Mouse (Mus musculus) gastrocnemius, adult 8-10 months (tissue): ENCODE results near the gene Bsg. TPM values are rescaled to one million over a fixed set of nuclear protein-coding genes. Genes with fewer than 3 reads are reported as not detected.

Experiments used
- DNase-seq, 2 experiments: peaks; one replicate each; pipeline ENCODE4 v3.0.0; 2022; ENCODE audit warnings: low spot score in 2 of 2
- total RNA-seq, 4 experiments: library from RNA; stranded (reverse); gene quantifications; 2 replicates each; pipeline ENCODE4 v1.2.4; 2022

The Bsg gene
- total RNA-seq: 100 to 1,000 TPM; 524 to 920 (median 651) TPM

DNA sequence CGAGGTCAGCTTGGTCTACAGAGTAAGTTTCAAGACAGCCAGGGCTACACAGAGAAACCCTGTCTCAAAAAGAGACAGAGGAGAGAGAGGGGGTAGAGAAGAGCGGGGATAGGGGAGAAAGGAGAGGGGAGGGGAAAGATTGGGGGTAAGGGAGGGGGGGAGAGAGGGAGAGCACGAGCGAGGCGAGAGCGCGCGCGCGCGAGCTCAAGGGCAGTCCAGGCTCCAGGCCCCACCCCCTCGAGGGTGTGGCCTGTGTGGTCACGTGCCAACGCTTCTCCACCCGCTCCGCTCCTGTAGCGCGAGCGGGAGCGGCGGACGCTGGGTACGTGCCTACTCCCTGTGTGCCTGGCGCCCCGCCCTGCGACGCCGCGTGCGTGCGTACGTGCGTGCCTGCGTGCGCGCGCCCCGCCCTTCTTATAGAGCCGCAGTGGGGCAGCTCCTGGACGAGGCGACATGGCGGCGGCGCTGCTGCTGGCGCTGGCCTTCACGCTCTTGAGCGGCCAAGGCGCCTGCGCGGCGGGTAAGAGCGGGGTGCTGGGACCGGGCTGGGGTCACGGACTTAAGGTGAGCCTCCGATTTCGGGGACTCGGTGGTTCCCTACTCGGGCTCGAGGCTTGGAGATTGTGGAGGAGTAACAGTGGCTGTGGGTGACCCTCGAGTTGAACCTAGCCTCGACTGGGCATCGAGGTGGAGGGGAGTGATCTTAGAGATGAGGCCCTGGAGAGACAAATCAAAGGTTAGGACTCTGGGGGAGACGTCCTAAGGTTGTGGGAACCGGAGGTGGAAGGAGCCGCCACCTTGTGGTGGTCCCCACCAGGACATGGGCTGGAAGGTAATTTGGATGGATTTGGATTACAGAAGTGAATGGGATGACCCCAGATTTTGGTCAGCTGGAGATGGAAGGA lies at the start of gene Bsg:
TSS of gene Bsg (plus strand) at position 427 of the 905 bp plus-strand sequence.
- DNase-seq: peak; percentile 99 to 100

DNA sequence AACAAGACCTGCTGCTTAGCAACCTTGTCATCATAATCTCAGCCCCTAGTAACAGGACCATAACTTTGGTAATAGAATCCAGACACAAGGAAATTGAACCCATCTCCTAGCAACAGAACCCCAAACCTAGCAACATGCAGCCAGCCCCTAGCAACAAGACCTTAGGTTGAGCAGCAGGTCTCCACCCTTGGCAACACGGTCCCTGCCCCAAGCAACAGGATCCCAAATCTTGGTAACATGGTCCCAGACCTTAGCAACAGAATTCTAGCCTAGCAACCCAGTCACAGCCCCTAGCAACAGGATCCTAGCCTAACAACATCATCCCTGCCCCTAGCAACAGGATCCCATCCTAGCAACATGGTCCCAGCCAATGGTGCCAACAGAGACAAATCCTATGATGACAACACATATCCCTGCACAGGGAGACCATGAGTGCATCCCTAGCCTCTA lies 49.3 kb upstream of the Bsg start:
- no peak for DNase-seq

DNA sequence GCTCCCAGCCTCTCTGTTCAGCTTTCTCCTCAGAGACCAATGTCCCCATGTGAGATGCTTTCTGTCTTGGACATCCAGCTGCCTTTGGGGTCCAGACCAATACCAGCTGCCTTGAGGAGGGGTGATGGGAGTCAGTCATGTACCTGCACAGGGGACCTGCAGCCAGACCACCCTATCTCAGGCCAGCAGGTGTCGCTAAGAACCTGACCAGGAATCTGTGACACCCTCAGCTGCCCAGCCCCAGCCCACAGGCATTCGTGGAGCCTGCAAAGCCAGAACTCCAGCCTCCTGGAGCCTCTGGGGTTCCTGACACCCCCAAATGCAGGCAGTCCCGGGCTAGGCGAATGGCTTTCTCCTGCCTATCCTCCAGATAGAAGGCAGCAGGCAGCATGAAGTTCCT lies 45.5 kb upstream of the Bsg start:
- DNase-seq: no peak

DNA sequence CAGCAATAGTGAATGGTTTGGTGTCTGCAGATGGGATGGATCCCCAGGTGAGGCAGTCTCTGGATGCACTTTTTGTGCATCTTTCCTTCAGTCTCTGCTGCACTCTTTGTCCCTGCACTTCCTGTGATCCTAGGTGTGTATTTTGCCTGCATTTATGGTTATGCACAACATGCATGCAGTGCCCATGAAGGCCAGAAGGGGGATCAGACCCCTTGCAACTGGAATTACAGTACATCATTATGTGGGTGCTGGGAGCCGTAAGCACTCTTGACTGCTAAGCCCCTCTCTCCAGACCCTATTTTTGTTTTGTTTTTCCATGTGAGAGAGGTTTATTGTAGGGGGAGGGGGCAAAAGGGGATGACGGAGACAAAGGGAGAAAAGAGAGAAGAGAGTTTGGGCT lies 44.0 kb upstream of the Bsg start:
- DNase-seq: no peak

DNA sequence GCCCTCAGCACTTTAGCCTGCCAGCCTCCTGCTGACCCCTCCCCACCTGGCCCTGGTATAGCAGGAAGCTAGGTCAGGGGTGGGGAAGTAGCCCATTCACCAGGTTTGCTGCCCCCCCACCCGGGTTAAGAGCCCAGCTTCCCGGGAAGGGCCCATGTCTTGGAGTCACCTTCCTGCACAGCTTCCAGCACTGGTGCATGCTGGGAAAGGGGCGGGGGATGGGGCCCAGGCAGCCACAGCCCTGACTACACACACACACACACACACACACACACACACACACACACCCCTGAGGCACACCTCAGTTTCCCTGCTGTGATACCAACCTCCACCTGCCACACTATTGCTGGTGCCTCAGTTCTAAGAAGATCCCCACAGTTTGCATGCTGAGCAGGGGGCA lies 42.4 kb upstream of the Bsg start:
- no peak for DNase-seq

DNA sequence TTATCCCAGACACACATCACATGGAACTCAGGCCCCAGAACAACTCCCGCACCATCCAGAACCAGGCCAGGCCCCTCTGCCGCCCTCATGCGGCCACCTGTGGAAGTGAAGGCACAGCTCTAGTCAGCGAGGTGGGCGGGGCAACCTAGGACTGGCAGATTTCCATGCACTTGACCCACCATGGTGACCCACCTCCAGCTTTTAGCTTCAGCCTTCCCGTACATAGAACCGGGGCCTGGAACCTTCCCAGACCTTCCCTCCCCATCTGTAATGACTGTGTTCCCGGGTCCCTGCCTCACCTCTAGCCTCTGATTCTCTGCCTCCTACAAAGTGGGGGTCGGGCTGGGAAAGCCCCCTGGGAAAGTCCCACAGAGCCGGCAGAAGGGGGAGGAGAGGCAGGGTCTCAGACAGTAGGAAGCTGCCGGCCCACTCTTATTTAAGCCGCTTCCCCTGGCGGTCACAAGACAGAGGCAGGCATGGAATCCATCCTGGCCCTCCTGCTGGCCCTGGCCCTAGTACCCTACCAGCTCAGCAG lies 40.1 kb upstream of the Bsg start, which contains the start of gene Madcam1:
TSS of gene Madcam1 (plus strand) at position 429 of the 535 bp plus-strand sequence.
- peak in 1 of 2 experiments; percentile 56 for DNase-seq

DNA sequence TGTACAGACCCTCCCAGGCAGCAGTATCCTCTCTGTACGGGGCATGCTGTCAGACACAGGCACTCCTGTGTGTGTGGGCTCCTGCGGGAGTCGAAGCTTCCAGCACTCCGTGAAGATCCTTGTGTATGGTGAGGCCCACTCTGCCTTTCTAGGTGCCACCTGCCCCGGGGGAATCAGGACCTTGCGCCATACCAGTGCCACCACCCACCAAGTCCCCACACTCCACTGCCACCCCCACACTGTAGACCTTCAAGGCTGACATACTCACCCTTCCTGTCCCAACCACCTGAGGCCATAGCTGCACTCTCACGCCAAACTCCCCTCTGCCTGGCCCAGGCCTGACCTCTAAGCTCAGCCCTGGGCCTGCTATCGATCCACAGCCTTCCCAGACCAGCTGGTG lies 39.2 kb upstream of the Bsg start:
- DNase-seq: no peak

DNA sequence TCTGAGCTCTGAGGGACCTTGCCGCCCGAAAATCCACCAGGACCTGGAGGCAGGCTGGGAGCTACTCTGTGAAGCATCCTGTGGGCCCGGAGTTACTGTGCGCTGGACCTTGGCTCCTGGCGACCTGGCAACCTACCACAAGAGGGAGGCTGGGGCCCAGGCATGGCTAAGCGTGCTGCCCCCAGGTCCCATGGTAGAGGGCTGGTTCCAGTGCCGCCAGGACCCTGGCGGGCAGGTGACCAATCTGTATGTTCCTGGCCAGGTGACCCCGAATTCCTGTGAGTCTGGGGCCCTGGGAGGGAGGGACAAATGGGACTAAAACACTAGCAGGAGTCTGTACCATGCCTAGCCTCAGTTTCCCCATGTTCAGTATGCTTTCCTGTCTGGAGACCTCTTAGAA lies 37.8 kb upstream of the Bsg start:
- DNase-seq: no peak

DNA sequence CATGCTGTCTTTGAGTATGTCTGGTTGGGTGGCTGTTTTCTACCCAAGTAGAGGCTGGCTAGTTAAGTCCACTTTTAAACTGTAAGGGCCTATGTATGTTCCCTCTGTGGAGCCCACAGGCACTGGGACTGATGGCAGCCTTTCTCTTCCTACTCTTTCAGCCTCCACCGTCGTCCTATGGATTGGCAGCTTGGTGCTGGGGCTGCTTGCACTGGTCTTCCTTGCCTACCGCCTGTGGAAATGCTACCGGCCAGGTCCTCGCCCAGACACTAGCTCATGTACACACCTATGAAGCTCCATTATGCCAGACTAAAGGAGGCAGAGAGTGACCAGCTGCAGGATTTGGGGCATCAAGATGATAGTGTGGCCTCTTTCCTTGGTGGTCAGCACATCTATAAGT lies 36.2 kb upstream of the Bsg start:
- no peak for DNase-seq

DNA sequence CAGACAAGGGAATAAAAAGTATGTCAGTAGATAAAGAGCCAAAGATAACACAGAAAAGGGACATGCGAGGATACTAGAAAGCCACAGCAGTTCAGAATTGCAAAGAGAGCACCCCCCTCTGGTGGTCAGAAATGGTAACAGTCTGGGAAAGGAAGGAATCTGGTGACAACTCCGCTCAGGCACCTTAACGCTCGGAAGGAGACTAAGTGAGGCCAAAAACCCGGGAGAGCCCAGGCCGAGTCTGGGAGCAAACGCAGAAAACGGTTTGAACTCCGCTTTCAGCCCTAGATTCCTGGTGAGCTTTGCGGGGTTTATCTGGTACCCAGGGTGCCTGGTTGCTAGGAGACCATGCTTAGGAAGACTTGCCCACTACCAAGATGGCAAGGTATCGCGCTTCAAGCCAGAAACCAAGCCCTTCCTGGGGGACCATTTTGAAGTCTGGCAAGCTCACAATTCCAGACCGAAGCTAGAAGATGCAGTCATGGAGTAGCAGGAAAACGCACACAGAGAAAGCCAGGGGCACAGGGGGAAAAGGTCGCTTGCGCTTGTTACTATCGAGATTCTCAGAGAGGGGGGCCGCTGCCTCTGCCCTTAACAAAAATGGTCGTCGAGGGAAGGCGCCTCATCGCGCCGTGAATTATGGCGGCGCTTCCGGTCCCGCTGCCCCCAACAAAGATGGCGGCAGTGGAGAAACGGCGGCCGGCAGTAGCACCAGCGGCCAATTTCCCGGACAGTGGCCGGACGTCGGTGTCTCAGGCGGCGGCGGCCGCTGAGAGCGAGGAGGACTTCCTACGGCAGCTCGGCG lies 35.3 kb upstream of the Bsg start, which contains the start of gene Tpgs1:
TSS of gene Tpgs1 (plus strand) at position 599 of the 805 bp plus-strand sequence.
- peak; percentile 83 to 84 for DNase-seq

DNA sequence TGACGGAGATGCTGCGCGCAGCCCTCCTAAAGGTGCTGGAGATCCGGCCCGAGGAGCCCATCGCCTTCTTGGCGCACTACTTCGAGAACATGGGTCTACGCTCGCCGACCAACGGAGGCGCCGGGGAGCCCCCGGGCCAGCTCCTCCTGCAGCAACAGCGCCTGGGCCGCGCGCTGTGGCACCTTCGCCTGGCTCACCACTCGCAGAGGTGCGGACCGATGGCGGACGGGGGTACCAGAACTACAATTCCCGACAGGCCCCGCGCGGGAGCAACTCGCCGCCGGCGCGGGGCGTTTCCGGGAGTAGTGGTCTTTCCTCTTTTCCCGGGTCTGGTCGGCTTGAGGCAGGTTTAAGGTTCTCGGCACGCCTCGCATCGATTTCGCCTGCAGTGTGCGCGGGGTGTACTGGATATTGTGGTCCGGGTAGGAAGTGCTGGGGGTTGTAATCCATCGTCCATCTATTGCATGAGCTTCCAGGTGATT lies 34.7 kb upstream of the Bsg start:
- DNase-seq: peak in 1 of 2 experiments; percentile 43

DNA sequence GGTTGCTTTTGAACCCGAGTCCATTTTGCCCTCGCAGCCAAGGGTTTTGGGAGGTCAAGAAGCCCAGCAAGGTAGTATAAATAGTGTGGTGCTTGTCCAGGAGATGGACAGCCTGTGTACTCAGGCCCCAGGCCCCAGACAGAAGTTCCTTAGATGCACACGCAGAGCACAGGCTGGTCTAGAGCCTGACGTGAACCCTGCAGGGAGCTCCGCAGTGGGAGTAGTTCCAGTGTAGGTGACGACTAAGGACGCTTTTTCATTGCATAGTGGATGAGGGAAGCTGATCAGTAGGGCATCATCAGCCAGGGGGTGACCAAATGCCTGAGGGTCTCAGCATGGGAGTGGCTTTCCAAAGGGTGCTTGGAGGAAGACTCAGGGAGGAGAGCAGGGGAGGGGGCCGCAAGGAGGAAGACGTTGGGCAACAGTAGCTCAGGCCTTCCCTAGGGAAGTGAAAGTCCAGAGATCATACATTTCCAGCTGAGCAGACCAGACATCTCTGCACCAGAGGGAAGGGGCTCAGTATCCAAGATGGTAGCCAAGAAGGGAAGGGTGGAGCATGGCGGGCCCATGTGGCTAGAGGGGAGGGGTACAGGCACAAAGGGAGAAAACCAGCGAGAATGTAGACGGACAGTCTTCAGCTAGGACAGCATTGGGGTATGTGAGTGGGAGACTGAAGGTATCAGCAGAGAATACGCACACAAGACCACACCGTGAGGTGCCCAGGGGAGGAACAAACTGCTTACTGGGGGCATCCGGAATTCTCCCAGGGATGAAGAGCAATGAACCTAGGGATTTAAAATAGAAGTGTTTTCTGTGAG lies 34.0 kb upstream of the Bsg start:
- no peak for DNase-seq

DNA sequence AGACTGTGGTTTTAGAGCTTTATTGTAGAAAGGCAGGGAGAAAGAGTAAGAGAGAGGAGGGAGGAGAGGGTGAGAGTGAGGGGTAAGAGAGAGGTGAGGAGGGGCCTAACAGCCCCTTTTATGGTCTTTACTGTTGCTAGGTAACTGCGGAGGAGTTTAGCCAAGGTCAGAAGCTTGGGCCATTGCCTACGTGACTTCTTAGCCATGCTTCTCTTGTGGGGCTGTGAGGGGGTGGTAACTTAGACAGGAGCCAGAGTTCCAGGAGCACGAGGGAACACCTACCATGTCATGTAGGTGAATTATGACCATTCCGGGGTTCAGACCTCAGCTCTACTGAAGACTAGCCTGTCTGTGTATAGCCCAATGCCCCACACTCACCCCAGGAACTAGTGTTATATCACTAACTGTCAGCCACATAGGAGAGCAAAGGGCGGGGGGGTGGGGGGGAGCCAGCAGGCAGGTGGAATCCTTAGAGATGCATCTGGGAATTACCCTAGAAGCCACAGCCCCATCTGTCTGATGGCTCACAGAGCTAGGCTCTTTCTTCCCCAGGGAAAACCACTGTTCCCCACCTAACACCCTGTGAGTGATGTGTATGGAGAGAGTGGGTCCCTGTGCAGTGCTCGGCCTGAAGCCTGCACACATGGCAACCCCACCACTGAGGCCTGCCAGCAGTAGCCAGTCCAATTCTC lies 32.7 kb upstream of the Bsg start:
- no peak for DNase-seq

DNA sequence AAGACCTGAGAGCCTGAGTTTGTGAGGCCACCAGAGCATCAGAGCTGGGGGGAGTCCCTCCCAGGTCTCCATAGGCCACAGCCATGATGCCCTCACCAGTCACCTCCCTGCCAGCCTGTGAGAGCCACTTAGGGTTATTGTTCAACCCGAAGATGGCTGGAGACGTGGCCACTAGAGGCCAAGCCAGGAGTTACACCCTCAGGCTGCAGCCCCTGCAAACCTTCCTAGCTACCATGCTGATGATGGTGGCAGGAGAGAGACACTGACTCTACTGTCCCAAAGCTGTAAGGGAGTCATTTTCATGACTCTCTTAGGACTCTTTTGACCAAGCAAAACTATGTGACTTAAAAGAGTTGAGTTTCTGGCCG lies 32.2 kb upstream of the Bsg start:
- no peak for DNase-seq

DNA sequence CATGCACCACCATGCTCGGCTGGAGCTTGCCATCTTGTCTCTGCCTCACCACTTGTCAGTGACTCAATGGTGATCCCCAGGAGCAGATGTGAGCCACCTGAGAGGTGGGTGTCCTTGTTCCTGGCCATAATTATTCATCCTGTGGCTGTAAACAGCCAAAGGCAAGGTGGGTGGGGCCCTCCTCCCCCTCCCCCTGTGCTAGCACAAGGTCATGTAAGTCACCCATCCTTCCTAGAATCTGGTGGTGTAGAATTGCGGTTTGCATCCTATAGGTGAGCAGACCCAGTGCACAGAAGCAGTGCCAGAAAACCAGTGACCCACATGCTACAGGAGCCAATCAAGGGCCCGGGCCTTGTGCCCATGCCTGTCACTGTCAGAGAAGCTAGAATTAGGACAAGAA lies 31.2 kb upstream of the Bsg start:
- no peak for DNase-seq

DNA sequence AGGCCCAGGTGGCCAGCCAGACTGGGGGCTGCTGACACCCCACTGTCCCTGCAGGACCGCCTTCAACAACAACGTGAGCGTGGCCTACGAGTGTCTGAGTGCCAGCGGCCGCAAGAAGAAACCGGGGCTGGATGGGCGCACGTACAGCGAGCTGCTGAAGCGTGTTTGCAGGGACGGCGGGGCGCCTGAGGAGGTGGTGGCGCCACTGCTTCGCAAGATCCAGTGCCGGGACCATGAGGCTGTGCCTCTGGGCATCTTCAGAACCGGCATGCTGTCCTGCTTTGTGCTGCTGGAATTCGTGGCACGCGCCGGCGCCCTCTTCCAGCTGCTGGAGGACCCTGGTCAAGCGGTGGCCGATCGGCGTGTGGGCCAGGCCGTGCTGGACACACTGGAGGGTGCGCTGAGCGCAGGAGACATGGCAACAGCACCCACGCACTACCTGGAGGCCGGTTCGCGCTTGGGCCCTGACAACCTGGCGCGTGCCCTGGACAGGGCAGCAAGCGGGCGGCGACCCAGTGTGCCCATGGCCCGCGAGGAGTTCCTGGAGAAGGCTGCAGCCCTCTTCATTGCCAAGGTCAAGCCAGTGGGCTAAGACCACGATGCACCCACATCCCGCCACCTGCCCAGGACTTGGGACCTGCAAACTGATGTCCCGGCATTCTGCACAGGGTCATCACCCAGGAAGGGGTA lies 28.8 kb upstream of the Bsg start:
- no peak for DNase-seq

DNA sequence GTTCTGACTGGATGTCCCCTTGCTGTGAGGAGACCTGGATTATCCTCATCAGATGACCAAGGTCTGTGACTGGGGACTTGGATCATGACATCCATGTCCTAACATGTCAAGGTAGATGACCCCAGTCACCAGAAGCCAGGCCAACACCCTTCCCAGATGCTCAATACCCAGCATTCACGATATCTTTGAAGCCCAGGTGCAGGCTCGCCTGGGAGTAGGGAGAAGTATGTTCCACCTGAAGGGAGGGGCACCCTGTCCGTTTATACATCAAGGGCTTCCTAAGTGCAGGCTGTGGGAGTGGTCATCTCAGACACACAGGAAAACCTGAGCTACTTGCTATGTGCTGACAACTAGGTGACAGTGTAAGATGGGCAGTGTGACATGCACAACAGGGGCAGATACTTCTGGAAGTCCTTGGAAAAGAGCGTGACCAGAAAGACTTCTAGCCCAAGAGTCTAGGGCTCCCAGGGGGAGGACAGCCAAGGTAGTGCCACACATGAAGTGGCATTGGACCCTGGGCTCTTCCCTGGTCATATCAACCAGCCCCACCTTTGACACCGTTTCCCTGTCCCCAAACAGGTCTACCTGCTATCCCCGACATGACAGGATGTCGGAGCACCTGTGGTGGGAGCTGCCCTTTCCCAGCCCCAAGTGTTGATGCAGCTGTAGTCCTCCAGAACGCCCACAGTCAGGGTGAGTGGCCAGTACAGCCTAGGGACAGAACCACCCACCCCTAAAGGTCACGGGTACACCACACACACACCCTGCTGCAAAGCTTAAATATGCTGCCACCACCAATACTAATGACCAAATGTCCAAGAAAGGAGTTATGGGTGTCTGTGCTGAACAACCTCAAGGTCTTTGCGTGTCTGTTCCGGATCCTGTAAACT lies 23.4 kb upstream of the Bsg start:
- DNase-seq: no peak

DNA sequence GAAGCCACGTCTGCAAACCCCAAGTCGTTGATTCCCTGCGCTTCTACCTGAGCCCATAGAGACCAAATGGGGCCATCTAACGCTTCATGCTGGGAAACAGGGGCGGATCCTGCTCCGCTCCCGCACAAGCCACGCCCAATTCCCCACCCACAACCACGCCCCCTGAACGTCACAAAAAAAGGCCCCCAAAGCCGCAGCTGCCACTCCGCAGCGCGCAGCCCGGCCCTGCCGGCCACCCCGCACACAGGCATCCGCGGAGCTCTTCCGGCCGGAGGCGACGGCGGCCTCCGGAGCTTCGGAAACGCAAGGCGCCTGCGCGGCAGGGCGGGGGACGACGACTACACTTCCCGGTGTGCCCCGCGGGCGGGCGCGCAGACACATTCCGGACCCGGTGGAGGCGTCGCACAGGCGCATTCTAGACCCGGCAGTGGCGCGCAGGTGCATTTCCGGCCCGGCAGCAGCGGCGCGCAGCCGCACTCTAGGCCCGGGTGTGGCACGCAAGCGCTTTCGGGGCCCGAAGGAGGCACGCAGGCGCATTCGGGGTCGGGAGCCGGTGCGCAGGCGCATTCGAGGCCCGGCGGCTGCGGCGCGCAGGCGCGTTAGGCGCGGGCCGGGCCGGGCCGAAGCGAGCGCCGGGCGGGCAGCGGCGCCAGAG lies 22.6 kb upstream of the Bsg start, which contains the start of gene Cdc34:
TSS of gene Cdc34 (plus strand) at position 605 of the 655 bp plus-strand sequence.
- peak; percentile 98 to 100 for DNase-seq
